Mouse (Mus musculus): Measurements from ENCODE around the gene Spaca5. TPM values are rescaled to one million over a fixed set of nuclear protein-coding genes. Genes with fewer than 3 reads are reported as not detected.

The Spaca5 gene
- not detected in 2 replicates for polyA plus RNA-seq (2016; fragmentation: Nextera tagmentation; extraction: Ambion mirVana)

DNA sequence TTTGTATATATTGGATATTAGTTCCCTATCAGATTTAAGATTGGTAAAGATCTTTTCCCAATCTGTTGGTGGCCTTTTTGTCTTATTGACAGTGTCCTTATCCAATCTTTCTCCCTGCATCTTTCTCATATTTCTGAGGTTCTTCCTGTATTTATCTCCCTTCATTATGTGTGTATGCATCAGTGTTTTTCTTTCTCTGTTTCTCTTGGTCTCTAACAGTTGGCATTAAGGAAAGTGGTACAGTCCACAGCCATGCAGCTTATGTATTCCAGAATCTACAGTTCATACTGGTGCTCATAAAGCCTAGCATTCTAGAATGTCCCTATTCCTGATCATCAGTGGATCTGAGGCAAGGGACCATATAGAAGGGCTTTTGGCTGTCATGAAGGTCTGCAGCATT, at the start of gene Spaca5:
Gene Spaca5 (plus strand): TSS at position 301 of the 400 bp plus-strand sequence.
- H3K4me1 ChIP-seq (replicated peaks): no peaks in the 10 kb centered on the region
- no peaks in the 10 kb centered on the region for H3K9me3 ChIP-seq
- no peak within 1 kb of the TSS for H3K4me3 ChIP-seq (replicated peaks)
- no peaks in the 10 kb centered on the region for H3K27me3 ChIP-seq
- H3K4me2 ChIP-seq: no peak within 1 kb of the TSS
- ATAC-seq (ENCODE audit: insufficient number of reproducible peaks, insufficient read depth, low FRiP score, low TSS enrichment, low read depth): no peak
- H3K27ac ChIP-seq: no peak within 1 kb of the TSS
- no peaks in the 10 kb centered on the region for H3K36me3 ChIP-seq
- no peak within 1 kb of the TSS for H3K9ac ChIP-seq (replicated peaks)

DNA sequence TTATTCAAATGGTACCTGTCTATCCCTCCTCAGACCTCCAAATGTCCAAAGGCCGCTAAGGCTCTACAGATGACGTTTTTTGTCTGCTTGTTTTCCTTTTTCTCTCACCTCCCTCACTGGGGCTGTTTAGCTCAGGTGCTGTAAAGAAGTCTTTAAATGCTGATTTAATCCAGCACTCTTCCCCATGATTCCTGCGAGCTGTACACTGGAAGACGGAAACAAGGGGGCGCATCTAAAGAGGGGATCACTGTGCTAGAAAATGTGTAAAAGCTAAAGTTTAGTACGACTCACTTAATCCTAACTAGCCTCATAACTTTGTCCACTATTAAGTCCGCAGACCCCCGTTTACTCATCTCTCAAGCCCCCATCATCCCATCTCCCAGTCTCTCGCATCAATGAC, 6.7 kb upstream of the Spaca5 start:
- no peaks in the 10 kb centered on the region for H3K27me3 ChIP-seq
- peak overlapping the region; percentile 37 for H3K9ac ChIP-seq (replicated peaks)
- WGBS: 22% methylated on average over 9 of the region's 9 CpGs
- H3K9me3 ChIP-seq: no peaks in the 10 kb centered on the region
- peak overlapping the region; percentile 48 for H3K4me2 ChIP-seq
- 0 out of 2 replicates have a peak overlapping the region, but pooled peaks have one; percentile 45 for H3K27ac ChIP-seq
- H3K36me3 ChIP-seq: no peaks in the 10 kb centered on the region
- peak overlapping the region; percentile 46 for H3K4me3 ChIP-seq (replicated peaks)
- no peaks in the 10 kb centered on the region for H3K4me1 ChIP-seq (replicated peaks)
- peak; percentile 37; the same call in 1 of the 2 replicates for ATAC-seq (ENCODE audit: insufficient number of reproducible peaks, insufficient read depth, low FRiP score, low TSS enrichment, low read depth)

- no peaks in the 10 kb centered on the region for H3K9me3 ChIP-seq
- no peaks in the 10 kb centered on the region for H3K36me3 ChIP-seq
- 0 out of 2 replicates have a peak within 1 kb of the TSS, but pooled peaks have one; percentile 45 for H3K27ac ChIP-seq
- peak within 1 kb of the TSS; percentile 48 for H3K4me2 ChIP-seq
- 14% methylated on average over 25 of the region's 25 CpGs for WGBS
- H3K4me3 ChIP-seq (replicated peaks): peak within 1 kb of the TSS; percentile 46
- ATAC-seq (ENCODE audit: insufficient number of reproducible peaks, insufficient read depth, low FRiP score, low TSS enrichment, low read depth): peak; percentile 79; the same call in 1 of the 2 replicates
- no peaks in the 10 kb centered on the region for H3K4me1 ChIP-seq (replicated peaks)
- peak within 1 kb of the TSS; percentile 37 for H3K9ac ChIP-seq (replicated peaks)
- H3K27me3 ChIP-seq: no peaks in the 10 kb centered on the region
Measured at GRCm38 (mm10) chrX:21061866-21062543, 6.2 kb upstream of the Spaca5 start, which contains the start of gene Zfp182. Gene Zfp182, minus strand, starts transcription at chrX:21062316.

GRCm38 (mm10) chrX:21062544-21062890, 5.7 kb upstream of the Spaca5 start:
- Histone ChIP-seq H3K9ac (replicated peaks) (no peak overlapping the region), H3K4me3 (replicated peaks) (peak overlapping the region; percentile 46; the same call in 1 of the 2 replicates), H3K36me3 (no peaks in the 10 kb centered on the region), H3K4me2 (peak overlapping the region; percentile 35), H3K27me3 (no peaks in the 10 kb centered on the region), H3K27ac (no peak overlapping the region), H3K9me3 (no peaks in the 10 kb centered on the region), H3K4me1 (replicated peaks) (no peaks in the 10 kb centered on the region)
- no peak for ATAC-seq (ENCODE audit: insufficient number of reproducible peaks, insufficient read depth, low FRiP score, low TSS enrichment, low read depth)
- WGBS: 79% methylated on average over 3 of the region's 3 CpGs

GRCm38 (mm10) chrX:21088645-21088982, 20.4 kb downstream of the Spaca5 start:
- no peaks in the 10 kb centered on the region for H3K36me3 ChIP-seq
- H3K27ac ChIP-seq: no peak overlapping the region
- ATAC-seq (ENCODE audit: insufficient number of reproducible peaks, insufficient read depth, low FRiP score, low TSS enrichment, low read depth): no peak
- no peaks in the 10 kb centered on the region for H3K4me1 ChIP-seq (replicated peaks)
- no peaks in the 10 kb centered on the region for H3K9me3 ChIP-seq
- WGBS: 43% methylated on average over 6 of the region's 6 CpGs
- H3K4me3 ChIP-seq (replicated peaks): peak overlapping the region; percentile 41
- no peaks in the 10 kb centered on the region for H3K27me3 ChIP-seq
- 0 out of 2 replicates have a peak overlapping the region, but pooled peaks have one; percentile 37 for H3K9ac ChIP-seq (replicated peaks)
- peak overlapping the region; percentile 54 for H3K4me2 ChIP-seq

- Histone ChIP-seq H3K4me3 (replicated peaks) (peak within 1 kb of the TSS; percentile 41), H3K4me1 (replicated peaks) (no peaks in the 10 kb centered on the region), H3K36me3 (no peaks in the 10 kb centered on the region), H3K27me3 (no peaks in the 10 kb centered on the region), H3K4me2 (peak within 1 kb of the TSS; percentile 54), H3K9me3 (no peaks in the 10 kb centered on the region), H3K27ac (peak within 1 kb of the TSS; percentile 35; the same call in 1 of the 2 replicates), H3K9ac (replicated peaks) (peak within 1 kb of the TSS; percentile 37; the same call in 1 of the 2 replicates)
- ATAC-seq (ENCODE audit: insufficient number of reproducible peaks, insufficient read depth, low FRiP score, low TSS enrichment, low read depth): peak; percentile 76
- 17% methylated on average over 27 of the region's 27 CpGs for WGBS
Measured at GRCm38 (mm10) chrX:21088983-21089866, 21.0 kb downstream of the Spaca5 start, which contains the start of gene Zfp300. Gene Zfp300, minus strand, starts transcription at chrX:21089527.

GRCm38 (mm10) chrX:21089867-21090239, 21.6 kb downstream of the Spaca5 start:
- H3K9me3 ChIP-seq: no peaks in the 10 kb centered on the region
- H3K4me3 ChIP-seq (replicated peaks): peak overlapping the region; percentile 41; the same call in 1 of the 2 replicates
- no peak for ATAC-seq (ENCODE audit: insufficient number of reproducible peaks, insufficient read depth, low FRiP score, low TSS enrichment, low read depth)
- H3K27me3 ChIP-seq: no peaks in the 10 kb centered on the region
- peak overlapping the region; percentile 54 for H3K4me2 ChIP-seq
- no peak overlapping the region for H3K27ac ChIP-seq
- WGBS: 42% methylated on average over 7 of the region's 7 CpGs
- H3K4me1 ChIP-seq (replicated peaks): no peaks in the 10 kb centered on the region
- no peaks in the 10 kb centered on the region for H3K36me3 ChIP-seq
- H3K9ac ChIP-seq (replicated peaks): no peak overlapping the region

GRCm38 (mm10) chrX:21115520-21115919, 47.3 kb downstream of the Spaca5 start, which contains the start of gene Ssxa1:
Gene Ssxa1, plus strand, starts transcription at chrX:21115820.
- ATAC-seq (ENCODE audit: insufficient number of reproducible peaks, insufficient read depth, low FRiP score, low TSS enrichment, low read depth): no peak
- Histone ChIP-seq H3K4me2 (no peak within 1 kb of the TSS), H3K4me3 (replicated peaks) (no peak within 1 kb of the TSS), H3K9me3 (no peaks in the 10 kb centered on the region), H3K4me1 (replicated peaks) (no peaks in the 10 kb centered on the region), H3K27me3 (no peaks in the 10 kb centered on the region), H3K27ac (no peak within 1 kb of the TSS), H3K36me3 (no peaks in the 10 kb centered on the region), H3K9ac (replicated peaks) (no peak within 1 kb of the TSS)
- 78% methylated on average over 4 of the region's 4 CpGs for WGBS

Other genes with a start within 250 kb of the Spaca5 start
- gene Timp1, start 198.2 kb upstream of the Spaca5 start, polyA plus RNA-seq (2016; fragmentation: Nextera tagmentation; extraction: Ambion mirVana): 14.7 and 15.6 TPM in 2 replicates
- gene Syn1, start 147.4 kb upstream of the Spaca5 start, polyA plus RNA-seq (2016; fragmentation: Nextera tagmentation; extraction: Ambion mirVana): 0.14 and 0.20 TPM in 2 replicates
- 2.9 and 3.6 TPM in 2 replicates for gene Cfp, start 136.9 kb upstream of the Spaca5 start, polyA plus RNA-seq (2016; fragmentation: Nextera tagmentation; extraction: Ambion mirVana)
- 17.7 and 18.1 TPM in 2 replicates for gene Elk1, start 117.8 kb upstream of the Spaca5 start, polyA plus RNA-seq (2016; fragmentation: Nextera tagmentation; extraction: Ambion mirVana)
- 57.4 and 60.6 TPM in 2 replicates for gene Uxt, start 106.4 kb upstream of the Spaca5 start, polyA plus RNA-seq (2016; fragmentation: Nextera tagmentation; extraction: Ambion mirVana)
- gene Zfp182, start 6.1 kb upstream of the Spaca5 start, polyA plus RNA-seq (2016; fragmentation: Nextera tagmentation; extraction: Ambion mirVana): 6.3 and 6.5 TPM in 2 replicates
- 1.1 and 1.6 TPM in 2 replicates for gene Zfp300, start 21.1 kb downstream of the Spaca5 start, polyA plus RNA-seq (2016; fragmentation: Nextera tagmentation; extraction: Ambion mirVana)
- gene Ssxa1, start 47.4 kb downstream of the Spaca5 start, polyA plus RNA-seq (2016; fragmentation: Nextera tagmentation; extraction: Ambion mirVana): not detected in 2 replicates
- gene Gm21876, start 107.2 kb downstream of the Spaca5 start, polyA plus RNA-seq (2016; fragmentation: Nextera tagmentation; extraction: Ambion mirVana): not detected in 2 replicates